Mouse (Mus musculus): Measurements from ENCODE around the gene Gskip. TPM values are rescaled to one million over a fixed set of nuclear protein-coding genes. Genes with fewer than 3 reads are reported as not detected.
A peak's percentile ranks its signal among the peaks of the same experiment; 100 is the strongest.

Gene Gskip
- 10 to 100 TPM; 29.2 to 31.8 TPM for total RNA-seq (2021)
- long read RNA-seq, experiment 1, transcript Gskip-201 (3 exons, 2,720 nt), result major isoform, 46 of 52 reads
- long read RNA-seq, experiment 1, partial matches to known transcripts, result 3 of 52 reads
- long read RNA-seq, experiment 1, other reads (novel, unspliced or antisense), result 3 of 52 reads
- long read RNA-seq, experiment 2, transcript Gskip-201 (3 exons, 2,720 nt), result major isoform, 44 of 55 reads
- long read RNA-seq, experiment 2, partial matches to known transcripts, result 6 of 55 reads
- long read RNA-seq, experiment 2, other reads (novel, unspliced or antisense), result 4 of 55 reads

DNA sequence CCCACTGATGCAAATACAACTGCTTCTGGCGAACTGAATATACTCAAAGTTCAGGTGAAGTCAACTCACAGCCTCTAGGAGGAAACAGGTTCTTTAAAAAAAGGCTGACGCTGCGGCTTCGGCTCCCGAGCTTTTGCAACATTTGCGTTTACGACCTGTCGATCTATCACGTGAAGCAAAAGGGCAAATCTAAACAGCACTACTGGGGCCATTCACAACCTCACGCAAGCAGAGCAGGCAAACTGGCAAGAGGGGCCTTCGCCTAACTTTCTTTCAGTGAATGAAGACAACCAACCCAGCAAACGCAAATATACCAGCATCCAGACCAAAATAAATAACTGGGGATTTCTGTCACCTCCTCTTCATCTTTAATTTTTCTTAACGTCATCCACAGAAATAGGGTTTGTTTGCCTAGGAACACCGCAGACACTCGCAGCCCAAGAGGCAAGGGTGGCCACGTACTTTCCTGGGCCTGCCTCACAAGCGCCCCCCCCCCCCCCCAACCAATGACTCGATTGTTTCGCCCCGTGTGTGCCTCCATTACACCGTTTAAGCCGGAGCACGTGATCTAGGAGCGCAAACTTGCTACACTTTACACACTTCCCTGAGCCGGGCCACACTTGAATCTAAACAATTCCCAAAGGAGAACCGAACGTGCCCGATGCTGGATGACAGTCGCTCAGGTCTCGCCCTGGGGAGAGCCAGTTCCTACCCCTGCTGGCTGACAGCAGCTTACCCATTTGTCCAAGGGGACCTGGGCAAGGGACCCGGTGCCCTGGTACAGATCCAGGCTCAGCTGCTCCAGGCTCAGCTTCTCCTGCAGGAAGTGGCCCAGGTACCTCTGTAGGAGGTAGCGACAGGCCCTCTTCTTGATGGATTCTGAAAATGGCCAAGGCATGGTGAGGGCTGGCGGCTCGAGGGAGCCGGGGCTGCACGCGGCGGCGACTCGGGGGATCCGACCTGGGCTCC, at the start of gene Gskip:
TSS of gene Gskip (plus strand) at position 897 of the 969 bp plus-strand sequence.
- peak; percentile 9 to 24 for DNase-seq (ENCODE audit: low spot score in 2 of 2)

DNA sequence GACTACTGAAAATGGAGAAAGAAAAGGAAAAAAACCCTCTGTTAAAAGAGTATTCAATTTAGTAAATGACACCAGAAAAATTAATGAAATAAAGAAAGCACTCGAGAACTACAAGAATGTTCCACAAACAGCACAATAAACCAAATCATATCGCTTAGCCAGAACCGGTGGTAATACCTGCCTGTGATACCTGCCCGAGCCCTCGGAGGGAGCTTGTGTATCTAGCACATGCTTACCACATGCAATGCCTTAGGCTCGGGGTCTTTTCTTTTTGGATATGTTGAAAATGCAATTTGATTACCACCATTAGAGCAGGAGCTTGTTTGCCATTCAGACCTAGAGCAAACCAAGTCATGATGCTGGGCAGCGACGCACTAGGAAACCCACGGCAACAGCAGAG, 48.1 kb upstream of the Gskip start:
- DNase-seq (ENCODE audit: low spot score in 2 of 2), result no peak

DNA sequence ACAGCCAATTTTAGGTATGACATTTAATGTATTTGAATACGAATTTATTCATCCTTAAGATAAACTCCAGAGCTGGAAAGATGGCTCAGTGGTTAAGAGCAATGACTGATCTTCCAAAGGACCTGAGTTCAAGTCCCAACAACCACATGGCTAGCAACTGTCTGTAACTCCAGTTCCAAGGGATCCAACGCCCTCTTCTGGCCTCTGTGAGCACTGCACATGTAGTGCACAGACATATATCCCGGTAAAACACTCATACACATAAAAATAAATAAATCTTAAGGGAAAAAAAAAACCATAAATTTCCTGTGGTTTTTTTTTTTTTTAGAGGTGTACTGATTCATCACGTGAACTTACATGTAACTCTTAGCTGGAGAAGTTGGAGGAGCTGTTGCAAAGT, 47.1 kb upstream of the Gskip start:
- no peak for DNase-seq (ENCODE audit: low spot score in 2 of 2)

DNA sequence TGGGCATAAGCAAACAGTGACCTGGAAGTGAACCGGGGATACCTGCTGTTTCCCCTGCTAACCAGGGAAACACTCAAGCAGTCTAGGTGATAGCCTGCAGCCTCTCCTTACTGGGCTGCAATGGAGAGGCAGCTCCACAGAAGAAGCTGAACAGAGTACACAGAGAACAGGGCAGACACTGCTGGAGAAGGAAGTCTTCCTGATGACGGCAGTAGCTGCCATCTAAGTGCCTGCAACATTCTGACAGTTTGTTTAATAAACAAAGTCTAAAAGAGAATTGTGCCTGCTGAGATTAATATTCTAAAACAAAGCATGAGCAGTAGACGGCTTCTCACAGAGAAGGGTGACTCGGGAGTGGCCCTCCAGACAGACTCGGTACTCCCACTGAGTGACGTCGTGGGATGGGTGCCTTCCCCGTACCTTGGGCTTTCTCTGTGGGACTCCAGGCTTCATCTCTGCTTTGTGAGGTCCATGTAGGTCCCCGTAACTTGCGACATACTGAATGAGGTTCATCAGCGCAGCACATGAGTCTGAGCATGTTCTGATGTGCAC, 41.8 kb upstream of the Gskip start:
- no peak for DNase-seq (ENCODE audit: low spot score in 2 of 2)

DNA sequence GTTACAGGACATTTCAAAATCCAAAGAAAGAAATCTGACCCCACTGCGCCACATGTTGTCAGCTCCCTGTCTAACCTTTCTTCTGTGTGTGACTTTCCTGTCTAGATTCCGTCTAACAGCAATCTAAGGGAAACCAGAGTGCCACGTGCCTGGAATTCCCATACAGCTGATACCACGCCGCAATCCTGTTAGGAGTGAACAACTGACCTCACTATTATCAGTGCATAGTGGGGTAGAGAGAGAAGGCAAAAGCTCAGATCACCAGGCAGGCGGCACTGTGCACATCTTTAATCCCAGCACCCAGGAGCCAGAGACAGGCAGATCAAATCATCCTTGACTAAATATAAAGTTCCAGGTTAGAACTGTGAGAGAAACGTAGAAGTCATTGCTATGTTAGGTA, 28.8 kb upstream of the Gskip start:
- no peak for DNase-seq (ENCODE audit: low spot score in 2 of 2)

DNA sequence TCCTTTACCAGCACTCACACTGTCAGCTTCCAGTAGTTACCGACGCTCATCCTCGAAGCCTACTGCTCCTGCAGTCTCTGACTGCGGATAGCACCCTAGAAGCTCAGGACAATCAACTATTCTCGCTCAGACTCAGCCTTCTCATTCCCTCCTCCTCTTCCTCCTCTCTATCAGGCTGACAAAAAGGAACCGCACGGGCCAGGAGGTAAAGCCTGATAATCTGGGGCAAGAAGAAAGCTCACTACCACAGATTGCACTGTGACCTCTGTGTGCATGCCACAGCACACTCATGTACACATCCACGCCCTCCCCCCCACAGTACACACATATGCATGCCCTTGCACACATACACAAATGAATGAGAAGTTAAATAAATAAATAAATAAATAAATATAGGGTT, 8.4 kb upstream of the Gskip start:
- no peak for DNase-seq (ENCODE audit: low spot score in 2 of 2)

DNA sequence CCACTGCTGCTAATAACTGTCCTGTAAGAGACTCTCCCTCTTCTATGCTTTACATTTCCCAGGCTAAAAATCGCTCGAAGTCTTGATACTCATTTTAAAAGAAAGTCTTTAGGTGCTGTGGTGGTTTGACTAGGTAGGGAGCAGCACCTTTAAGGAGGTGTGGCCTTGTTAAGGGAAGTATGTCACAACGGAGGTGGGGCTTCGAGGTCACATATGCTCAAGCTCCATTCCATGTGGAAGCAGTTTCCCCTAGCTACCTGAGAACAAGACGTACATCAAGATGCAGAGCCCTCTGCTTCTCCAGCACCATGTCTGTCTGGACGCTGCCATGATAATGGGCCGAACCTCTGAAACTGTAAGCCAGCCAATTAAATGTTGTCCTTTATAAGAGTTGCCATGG, 6.4 kb upstream of the Gskip start:
- no peak for DNase-seq (ENCODE audit: low spot score in 2 of 2)

DNA sequence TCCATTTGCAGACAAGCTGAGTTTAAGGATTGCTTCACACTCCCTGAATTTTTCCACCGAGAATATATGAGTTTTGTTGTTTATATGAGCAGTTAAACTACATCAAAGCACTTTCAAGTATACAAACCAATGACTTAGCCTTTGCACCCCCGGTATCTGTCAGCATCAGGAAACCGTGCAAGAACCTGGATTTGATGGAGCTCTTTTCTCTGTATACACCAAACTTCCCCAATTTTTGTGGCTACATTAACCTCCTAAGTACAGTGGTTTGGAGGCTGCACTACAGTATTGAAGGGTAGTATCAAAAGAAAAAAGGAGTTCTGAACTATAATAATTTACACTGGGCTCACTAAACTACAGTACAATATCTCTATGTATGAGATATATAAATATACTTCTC, 5.9 kb upstream of the Gskip start:
- no peak for DNase-seq (ENCODE audit: low spot score in 2 of 2)

DNA sequence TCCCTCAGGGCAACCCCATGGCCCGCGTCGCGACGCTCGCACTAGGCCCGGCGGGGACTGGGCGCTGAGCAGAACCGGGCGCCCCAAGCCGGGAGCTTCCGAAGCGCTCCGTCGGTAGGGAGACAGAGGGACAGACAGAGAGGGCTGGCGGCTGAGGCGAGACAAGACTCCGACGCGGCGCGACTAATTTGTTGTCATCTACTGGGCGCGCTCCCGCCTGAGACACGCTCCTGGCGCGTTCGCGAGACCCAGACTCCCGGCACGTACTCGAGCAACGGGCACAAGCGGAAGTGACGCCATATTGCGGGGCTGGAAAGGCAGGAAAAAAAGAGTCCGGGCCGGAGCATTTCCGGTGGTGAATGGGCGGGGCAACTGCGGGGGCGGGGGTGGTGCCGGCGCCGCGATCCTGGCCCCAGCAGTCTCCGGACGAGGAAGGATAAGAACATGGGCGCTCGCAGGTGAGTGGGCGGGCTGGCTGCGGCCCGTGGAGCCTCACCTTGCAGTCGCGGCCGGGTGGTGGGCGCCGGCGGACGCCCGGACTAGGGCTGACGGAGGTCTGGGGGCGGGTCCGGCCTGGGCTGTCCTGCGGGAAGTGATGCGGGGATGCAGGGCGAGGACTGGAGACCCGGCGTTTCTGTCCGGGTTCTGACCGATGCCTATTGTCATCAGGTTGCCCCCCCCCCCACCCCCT, 517 bp downstream of the Gskip start, which contains the start of gene Atg2b:
TSS of gene Atg2b (minus strand) at position 211 of the 691 bp plus-strand sequence.
- DNase-seq (ENCODE audit: low spot score in 2 of 2), result peak; percentile 97 to 98

DNA sequence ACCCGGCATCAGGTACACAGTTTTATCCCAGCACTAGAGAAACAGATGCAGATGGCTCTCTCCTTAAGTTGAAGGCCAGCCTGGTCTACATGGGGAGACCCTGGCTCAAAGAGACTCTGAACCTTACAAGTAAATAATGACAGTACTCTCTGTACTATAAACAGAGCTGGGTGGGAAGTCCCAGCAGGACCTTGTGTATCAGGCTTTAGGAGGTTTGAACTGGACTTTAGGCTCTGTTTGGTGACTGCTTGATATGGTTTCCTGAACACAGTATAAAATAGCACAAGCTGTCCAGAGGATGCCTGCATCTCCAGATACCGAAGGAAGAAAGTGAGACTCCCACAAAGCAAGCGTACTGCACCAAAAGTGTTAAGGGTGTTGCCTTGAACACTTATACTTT, 2.2 kb downstream of the Gskip start:
- DNase-seq (ENCODE audit: low spot score in 2 of 2), result no peak

DNA sequence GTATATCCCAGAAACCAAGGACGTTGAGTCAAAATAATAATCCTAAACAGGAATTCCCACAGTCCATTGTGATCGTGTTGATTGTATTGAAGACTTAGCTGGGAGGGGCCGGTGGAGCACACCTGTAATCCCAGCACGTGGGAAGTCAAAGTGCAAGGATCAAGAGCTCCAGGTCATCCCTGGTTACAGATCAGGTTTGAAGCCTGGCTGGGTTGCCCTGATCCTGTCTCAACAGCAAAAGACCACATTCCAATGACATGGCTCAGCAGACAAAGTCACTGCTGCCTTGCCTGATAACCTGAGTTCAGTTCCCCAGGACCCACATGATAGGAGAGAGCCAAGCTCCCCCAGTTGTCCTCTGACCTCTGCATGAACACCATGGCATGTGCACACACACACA, 2.8 kb downstream of the Gskip start:
- no peak for DNase-seq (ENCODE audit: low spot score in 2 of 2)

DNA sequence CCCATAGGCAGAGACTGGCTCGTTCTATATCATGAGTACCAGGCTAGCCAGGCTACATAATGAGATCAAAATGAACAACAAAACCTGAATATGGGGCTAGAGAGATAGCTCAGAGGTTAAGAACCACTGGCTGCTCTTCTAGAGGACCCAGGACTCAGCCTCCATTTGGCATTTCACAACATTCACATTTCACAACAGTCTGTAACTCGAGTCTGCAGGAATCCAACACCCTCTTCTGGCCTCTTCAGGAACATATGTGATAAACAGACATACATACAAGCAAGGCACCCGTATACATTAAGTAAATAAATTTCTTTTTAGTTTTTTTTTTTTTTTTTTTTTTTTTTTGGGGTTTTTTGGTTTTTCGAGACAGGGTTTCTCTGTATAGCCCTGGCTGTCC, 3.9 kb downstream of the Gskip start:
- DNase-seq (ENCODE audit: low spot score in 2 of 2), result no peak

DNA sequence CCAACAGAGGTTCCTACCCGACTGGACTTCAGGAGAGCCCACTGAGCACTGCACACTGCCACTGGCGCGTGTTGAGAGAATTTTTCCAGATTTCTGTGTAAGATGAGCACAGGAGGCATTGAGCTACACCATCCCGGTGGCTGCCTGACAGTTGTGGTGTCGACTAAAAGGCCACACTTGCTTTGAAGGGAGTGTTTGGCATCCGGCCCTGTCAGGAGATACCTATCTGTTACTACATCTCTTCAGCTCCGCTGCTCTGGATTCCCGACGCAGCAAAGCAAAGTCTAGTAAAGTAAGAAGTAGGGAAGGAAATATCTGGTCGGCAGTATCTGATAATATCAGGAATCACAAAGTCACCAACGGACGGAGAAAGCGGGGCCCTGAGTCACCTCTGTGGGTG, 4.8 kb downstream of the Gskip start:
- no peak for DNase-seq (ENCODE audit: low spot score in 2 of 2)

DNA sequence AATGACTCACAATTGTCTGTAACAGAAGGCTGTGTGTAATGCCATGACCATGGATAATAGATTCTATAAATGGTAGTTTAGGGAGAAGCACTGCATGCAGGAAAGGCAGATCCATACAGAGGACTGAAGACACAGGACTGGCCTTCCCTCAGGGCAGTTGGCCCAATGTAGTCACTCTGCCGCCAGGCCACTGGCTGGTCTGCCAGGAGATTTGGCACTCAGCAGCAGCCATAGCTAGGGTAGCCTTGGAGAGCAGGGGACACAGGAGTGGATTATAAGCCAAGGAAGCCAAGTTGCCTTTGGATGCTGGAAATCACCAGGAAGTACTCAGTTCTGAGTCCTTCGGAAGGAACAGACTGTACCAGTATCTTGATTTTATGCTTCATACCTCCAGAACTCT, 9.4 kb downstream of the Gskip start:
- DNase-seq (ENCODE audit: low spot score in 2 of 2), result no peak

DNA sequence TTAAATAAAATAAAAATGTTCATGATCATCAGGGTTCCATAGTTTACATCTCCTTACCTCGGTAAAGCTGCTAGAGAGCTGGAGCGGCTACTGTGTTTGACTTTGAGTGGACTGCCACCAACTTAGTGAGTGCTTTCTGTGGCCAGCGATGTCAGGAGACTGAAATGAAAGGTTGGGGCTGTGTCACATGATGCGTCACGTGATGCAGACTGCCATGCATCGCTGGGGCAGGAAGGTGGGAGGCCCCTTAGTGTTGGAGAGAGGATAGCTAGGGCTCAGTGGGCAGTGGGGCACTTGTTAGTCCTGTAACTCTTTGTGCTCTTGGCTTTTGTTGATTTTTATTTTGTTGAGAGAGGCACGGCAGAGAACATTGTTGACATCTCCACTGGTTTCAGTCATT, 11.2 kb downstream of the Gskip start:
- DNase-seq (ENCODE audit: low spot score in 2 of 2), result no peak

DNA sequence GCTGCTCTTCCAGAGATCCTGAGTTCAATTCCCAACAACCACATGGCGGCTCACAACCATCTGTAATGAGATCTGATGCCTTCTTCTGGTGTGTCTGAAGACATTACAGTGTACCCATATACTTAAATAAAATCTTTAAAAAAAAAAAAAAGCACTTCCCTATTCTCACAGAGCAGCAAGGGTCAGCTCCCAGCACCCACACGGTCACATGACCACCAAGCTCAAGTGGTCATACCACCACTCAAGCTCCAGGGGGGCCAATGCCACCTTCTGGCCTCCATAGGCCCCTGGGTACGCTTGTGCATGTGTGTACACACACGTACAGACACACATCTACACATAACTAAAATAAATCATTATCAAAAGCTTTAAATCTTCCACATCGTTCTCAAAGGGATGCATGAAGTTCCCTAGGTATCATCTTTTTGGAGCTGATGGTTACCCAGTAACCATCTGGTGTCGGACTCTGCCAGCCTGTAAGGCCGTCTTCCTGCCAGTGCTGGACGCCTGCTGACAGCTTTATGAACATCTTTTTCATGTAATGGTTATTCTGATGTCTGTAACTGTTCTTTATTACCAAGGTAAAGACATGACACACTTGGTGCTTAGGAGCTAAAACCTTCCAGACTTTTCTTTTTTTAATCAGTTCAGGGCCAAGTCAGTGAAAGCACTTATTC, 12.6 kb downstream of the Gskip start:
- no peak for DNase-seq (ENCODE audit: low spot score in 2 of 2)

DNA sequence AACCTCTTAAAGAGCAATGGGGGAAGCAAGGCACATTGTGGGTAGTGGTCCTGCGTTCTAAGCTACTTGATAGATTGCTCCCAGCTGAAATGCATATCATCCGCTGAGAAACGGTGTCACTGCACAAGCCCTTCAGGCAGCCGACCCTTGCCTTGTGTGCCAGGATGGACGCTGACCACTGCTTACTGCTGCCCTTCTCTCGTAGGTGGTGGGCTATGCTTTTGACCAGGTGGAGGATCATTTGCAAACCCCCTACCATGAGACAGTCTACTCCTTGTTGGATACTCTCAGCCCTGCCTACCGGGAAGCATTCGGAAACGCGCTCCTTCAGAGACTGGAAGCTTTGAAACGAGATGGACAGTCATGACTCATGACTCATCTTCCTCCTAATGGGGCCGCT, 15.8 kb downstream of the Gskip start:
- DNase-seq (ENCODE audit: low spot score in 2 of 2), result no peak

DNA sequence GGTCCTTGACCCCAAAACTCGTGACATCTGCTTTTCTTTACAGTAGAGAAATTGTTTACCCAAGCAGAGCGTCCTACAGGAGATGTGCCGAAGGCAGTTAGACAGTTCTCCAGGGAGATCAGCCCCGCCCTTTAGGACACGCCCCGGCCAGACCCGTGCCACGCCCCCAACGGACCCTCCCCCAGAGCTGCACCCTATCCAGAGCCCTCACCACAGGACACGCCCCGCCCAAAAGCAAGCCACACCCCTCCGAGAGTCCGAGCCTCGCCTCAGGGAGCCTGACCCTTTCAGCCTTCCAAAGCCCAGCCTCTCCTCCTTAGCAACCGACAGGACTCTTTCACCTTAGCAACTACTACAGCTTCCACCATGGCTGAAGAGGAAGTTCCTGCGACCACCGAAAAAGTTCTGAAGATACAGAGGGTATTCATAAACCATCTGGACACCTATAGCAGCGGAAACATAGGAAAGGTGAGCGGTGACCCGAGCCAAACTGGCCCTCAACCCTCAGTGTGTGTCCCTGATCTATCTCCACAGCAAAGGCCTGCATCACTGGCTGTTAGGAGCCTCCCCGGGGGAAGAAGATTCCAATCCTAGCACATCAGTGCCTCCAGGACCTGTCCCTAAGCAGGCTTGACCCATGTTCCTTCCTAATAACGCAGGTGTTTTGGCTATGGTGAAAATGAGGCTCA, 21.3 kb downstream of the Gskip start, which contains the start of gene Ak7:
TSS of gene Ak7 (plus strand) at position 178 of the 689 bp plus-strand sequence.
- DNase-seq (ENCODE audit: low spot score in 2 of 2), result no peak

DNA sequence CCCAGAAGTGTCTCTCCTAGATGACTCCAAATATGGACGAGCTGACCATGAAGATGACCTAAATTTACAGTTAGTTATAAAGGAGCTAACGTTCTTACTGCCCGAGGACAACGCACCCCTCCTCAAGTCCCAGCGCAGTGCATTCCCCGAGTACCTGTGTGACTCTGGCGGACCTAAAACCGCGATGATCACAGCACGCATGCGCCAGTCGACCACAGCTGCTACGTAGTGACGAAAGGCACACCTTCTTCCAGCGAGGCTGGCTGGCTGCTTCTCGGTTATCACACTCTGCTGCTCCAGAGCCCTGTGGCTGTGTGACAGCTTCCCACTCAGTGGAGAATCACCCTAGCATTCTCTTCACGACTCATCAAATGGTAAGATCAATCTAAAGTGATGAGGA, 34.0 kb downstream of the Gskip start:
- DNase-seq (ENCODE audit: low spot score in 2 of 2), result peak; percentile 51 to 67

DNA sequence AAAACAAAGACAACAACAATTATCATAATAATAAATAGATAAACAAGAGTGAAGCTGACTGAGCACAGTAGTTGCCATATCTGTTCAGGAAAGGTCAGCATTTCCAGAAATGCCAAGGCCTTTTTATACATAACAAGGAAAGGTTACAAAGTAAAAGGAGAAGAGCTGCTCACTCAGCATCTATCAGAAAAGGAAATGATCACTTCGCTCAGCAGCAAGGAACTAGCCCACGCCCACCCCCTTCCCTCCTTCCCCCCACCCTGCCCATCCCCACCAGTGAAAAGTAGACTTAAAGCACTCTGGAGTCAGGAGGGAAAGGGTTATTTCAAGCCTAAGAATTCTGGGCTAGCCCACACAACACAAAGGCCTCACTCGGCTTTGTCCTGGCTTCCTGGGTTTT, 35.6 kb downstream of the Gskip start:
- no peak for DNase-seq (ENCODE audit: low spot score in 2 of 2)

Measured in left cerebral cortex, adult 18-20 months (tissue).